Mouse (Mus musculus) ES-E14 (cell line): ENCODE data around the gene Prrx2.

Experiments used
- CHD2 ChIP-seq: IDR thresholded peaks from 2 replicates; pipeline ENCODE4 v1.6.1; 2014; ENCODE audit warnings: mild to moderate bottlenecking, low read depth, low read length, inconsistent platforms
- ZNF384 ChIP-seq: IDR thresholded peaks from 2 replicates; pipeline ENCODE4 v1.6.1; 2012; ENCODE audit warnings: low read depth, low read length, inconsistent platforms

GRCm38 (mm10) chr2:30833644-30834043, 1.1 kb upstream of the Prrx2 start:
- no peak for TF ChIP-seq ZNF384
- TF ChIP-seq CHD2 = no peak
